Mouse (Mus musculus) heart, postnatal 0 days (tissue): ENCODE results near the gene Med9.

Experiments
- CTCF ChIP-seq: IDR thresholded peaks from 2 replicates; pipeline ENCODE4 v1.5.1; 2016; ENCODE audit warnings: antibody characterized with exemption, control low read depth, low read depth
- EP300 ChIP-seq: IDR thresholded peaks from 2 replicates; pipeline ENCODE4 v1.6.1; 2016; ENCODE audit warnings: antibody characterized with exemption, low read depth

DNA sequence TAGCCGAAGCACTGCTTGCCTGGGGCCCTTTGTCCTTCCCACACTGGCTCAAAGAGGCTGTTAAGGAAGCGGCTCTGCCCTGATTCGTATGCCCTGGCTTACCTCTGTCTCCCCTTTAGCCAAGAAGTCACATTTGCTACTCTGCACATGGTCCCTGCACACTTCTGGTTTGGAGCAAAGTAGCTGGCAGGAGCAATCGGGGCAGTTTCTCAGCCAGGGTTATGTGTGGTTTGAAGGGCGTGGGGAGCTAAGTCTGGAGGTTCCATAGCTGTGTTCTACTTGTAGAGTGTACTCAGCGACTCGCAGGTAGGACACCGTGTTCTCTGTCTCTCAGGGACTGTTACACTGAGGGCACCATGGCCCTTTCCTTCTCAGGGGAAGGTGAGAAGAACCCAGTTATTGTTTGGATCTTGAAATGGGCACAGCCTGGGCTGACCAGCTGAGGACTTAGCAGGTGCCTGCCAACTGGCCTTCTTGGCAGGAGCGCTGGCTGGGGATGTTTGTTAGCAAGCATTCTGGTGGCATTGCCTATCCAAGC, 13.4 kb downstream of the Med9 start:
- TF ChIP-seq EP300: 0 out of 2 replicates have a peak, but pooled peaks have one; percentile 13
- no peak for TF ChIP-seq CTCF
